Mouse (Mus musculus): Measurements from ENCODE around the gene Cartpt.

Cartpt gene

DNA sequence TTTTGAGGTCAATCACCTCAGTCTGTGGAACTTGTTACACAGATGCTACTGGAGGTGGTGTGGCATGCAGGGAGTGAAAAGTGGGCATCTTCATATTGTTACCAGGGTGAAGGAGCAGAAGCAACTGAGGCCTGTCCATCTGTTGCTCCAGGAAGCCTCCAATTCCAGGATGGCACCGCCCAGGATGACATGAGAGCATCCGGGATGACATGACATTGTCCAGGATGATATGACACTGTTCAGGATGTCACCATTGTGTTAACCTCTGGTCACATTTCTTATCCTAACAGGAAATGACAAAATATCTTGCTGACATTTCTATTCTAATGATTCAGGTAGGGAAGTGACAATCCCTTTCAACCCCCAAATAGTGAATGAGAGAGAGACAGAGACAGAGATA is 47.8 kb downstream of the Cartpt start:
- no peak for DNase-seq

- DNase-seq, result peak; percentile 72
These were observed 48.5 kb downstream of the Cartpt start for GRCm38 (mm10) chr13:99852416-99852815.

- peak; percentile 42 for DNase-seq
These were observed 49.9 kb downstream of the Cartpt start for GRCm38 (mm10) chr13:99851026-99851425.

DNA sequence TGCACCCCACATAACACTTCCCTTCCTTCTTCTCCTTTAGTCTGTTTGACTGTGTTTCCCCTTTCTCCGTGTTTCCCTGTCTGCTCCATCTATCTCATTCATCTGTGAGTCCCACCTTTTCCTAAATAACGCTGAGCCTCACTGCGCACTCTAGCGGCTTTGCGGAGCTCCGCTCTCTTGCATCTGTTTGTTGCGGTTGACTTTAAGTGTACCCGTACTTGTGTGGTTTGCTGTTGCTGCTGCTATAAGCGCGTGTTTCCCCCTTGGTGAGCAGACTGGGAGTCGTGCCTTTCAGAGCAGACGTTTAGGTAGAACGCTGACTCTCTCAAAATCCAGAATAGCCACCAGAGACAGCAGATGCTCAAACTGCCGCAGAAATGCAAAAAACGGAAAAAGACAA is 51.3 kb downstream of the Cartpt start:
- peak; percentile 19 for DNase-seq

All from kidney, adult 9 months (tissue).